Mouse (Mus musculus): ENCODE measurements around the gene Traf5. TPM values are rescaled to one million over a fixed set of nuclear protein-coding genes. Genes with fewer than 3 reads are reported as not detected.

The Traf5 gene
- polyA plus RNA-seq, 1 experiment from 2014 or later, result 20.7 TPM

GRCm38 (mm10) chr1:192070618-192071051 lies 21.7 kb downstream of the Traf5 start:
- peak; percentile 68 for ATAC-seq

GRCm38 (mm10) chr1:192069971-192070591 lies 22.3 kb downstream of the Traf5 start:
- Histone ChIP-seq H3K9me3 (ENCODE audit: control insufficient read depth, low read length) (no peaks in the 10 kb centered on the region; the same call in 1 of the 2 replicates), H3K27me3 (replicated peaks; ENCODE audit: control insufficient read depth, insufficient read depth, low read length) (no peaks in the 10 kb centered on the region), H3K4me3 (ENCODE audit: low read length) (no peak overlapping the region), H3K9ac (ENCODE audit: low read depth, low read length) (peak overlapping the region; percentile 36; the same call in 1 of the 2 replicates), H3K4me2 (ENCODE audit: low read depth, low read length) (peak overlapping the region; percentile 22), H3K27ac (ENCODE audit: low read length) (peak overlapping the region; percentile 60), H3K36me3 (ENCODE audit: control insufficient read depth, insufficient read depth, low read length) (peaks cover 12% of the 10 kb centered on the region), H3K4me1 (ENCODE audit: control insufficient read depth, insufficient read depth, low read length) (peaks cover 18% of the 10 kb centered on the region)
- ATAC-seq, result peak; percentile 33; the same call in 1 of the 2 replicates
- 32% methylated on average over 13 of the region's 13 CpGs for WGBS

More at GRCm38 (mm10) chr1:192070618-192071051, 21.7 kb downstream of the Traf5 start:
- Histone ChIP-seq H3K4me2 (ENCODE audit: low read depth, low read length) (peak overlapping the region; percentile 22), H3K9ac (ENCODE audit: low read depth, low read length) (peak overlapping the region; percentile 36; the same call in 1 of the 2 replicates), H3K4me1 (ENCODE audit: control insufficient read depth, insufficient read depth, low read length) (peaks cover 18% of the 10 kb centered on the region), H3K9me3 (ENCODE audit: control insufficient read depth, low read length) (no peaks in the 10 kb centered on the region; the same call in 1 of the 2 replicates), H3K27ac (ENCODE audit: low read length) (peak overlapping the region; percentile 60), H3K4me3 (ENCODE audit: low read length) (no peak overlapping the region), H3K27me3 (replicated peaks; ENCODE audit: control insufficient read depth, insufficient read depth, low read length) (no peaks in the 10 kb centered on the region), H3K36me3 (ENCODE audit: control insufficient read depth, insufficient read depth, low read length) (peaks cover 6% of the 10 kb centered on the region; the same call in 1 of the 2 replicates)
- 28% methylated on average over 3 of the region's 3 CpGs for WGBS

- Histone ChIP-seq H3K4me3 (ENCODE audit: low read length) (no peak overlapping the region), H3K36me3 (ENCODE audit: control insufficient read depth, insufficient read depth, low read length) (peaks cover 13% of the 10 kb centered on the region), H3K4me2 (ENCODE audit: low read depth, low read length) (no peak overlapping the region), H3K27ac (ENCODE audit: low read length) (no peak overlapping the region), H3K9ac (ENCODE audit: low read depth, low read length) (no peak overlapping the region), H3K27me3 (replicated peaks; ENCODE audit: control insufficient read depth, insufficient read depth, low read length) (no peaks in the 10 kb centered on the region), H3K4me1 (ENCODE audit: control insufficient read depth, insufficient read depth, low read length) (peaks cover 18% of the 10 kb centered on the region), H3K9me3 (ENCODE audit: control insufficient read depth, low read length) (no peaks in the 10 kb centered on the region; the same call in 1 of the 2 replicates)
- 57% methylated on average over 2 of the region's 2 CpGs for WGBS
- no peak for ATAC-seq
Observed at GRCm38 (mm10) chr1:192068188-192068587, 24.2 kb downstream of the Traf5 start.

GRCm38 (mm10) chr1:192066956-192067355 lies 25.4 kb downstream of the Traf5 start:
- Histone ChIP-seq H3K36me3 (ENCODE audit: control insufficient read depth, insufficient read depth, low read length) (peaks cover 13% of the 10 kb centered on the region), H3K27me3 (replicated peaks; ENCODE audit: control insufficient read depth, insufficient read depth, low read length) (no peaks in the 10 kb centered on the region), H3K9ac (ENCODE audit: low read depth, low read length) (no peak overlapping the region), H3K9me3 (ENCODE audit: control insufficient read depth, low read length) (no peaks in the 10 kb centered on the region; the same call in 1 of the 2 replicates), H3K4me2 (ENCODE audit: low read depth, low read length) (no peak overlapping the region), H3K4me1 (ENCODE audit: control insufficient read depth, insufficient read depth, low read length) (peaks cover 15% of the 10 kb centered on the region), H3K4me3 (ENCODE audit: low read length) (no peak overlapping the region), H3K27ac (ENCODE audit: low read length) (no peak overlapping the region)
- ATAC-seq, result no peak
- 90% methylated on average over 3 of the region's 3 CpGs for WGBS

- WGBS, result 92% methylated on average over 8 of the region's 8 CpGs
- no peaks in the 10 kb centered on the region; the same call in 1 of the 2 replicates for H3K9me3 ChIP-seq (ENCODE audit: control insufficient read depth, low read length)
- H3K4me2 ChIP-seq (ENCODE audit: low read depth, low read length), result no peak overlapping the region
- no peaks in the 10 kb centered on the region for H3K4me1 ChIP-seq (ENCODE audit: control insufficient read depth, insufficient read depth, low read length)
- no peak overlapping the region for H3K4me3 ChIP-seq (ENCODE audit: low read length)
- no peaks in the 10 kb centered on the region for H3K27me3 ChIP-seq (replicated peaks; ENCODE audit: control insufficient read depth, insufficient read depth, low read length)
- no peak overlapping the region for H3K9ac ChIP-seq (ENCODE audit: low read depth, low read length)
- ATAC-seq, result no peak
- no peak overlapping the region for H3K27ac ChIP-seq (ENCODE audit: low read length)
- peaks cover 13% of the 10 kb centered on the region for H3K36me3 ChIP-seq (ENCODE audit: control insufficient read depth, insufficient read depth, low read length)
Observed at GRCm38 (mm10) chr1:192063209-192063946, 29.0 kb downstream of the Traf5 start.

GRCm38 (mm10) chr1:192062682-192063081 lies 29.7 kb downstream of the Traf5 start:
- H3K9ac ChIP-seq (ENCODE audit: low read depth, low read length), result no peak overlapping the region
- H3K4me2 ChIP-seq (ENCODE audit: low read depth, low read length), result no peak overlapping the region
- peaks cover 13% of the 10 kb centered on the region for H3K36me3 ChIP-seq (ENCODE audit: control insufficient read depth, insufficient read depth, low read length)
- H3K9me3 ChIP-seq (ENCODE audit: control insufficient read depth, low read length), result no peaks in the 10 kb centered on the region; the same call in 1 of the 2 replicates
- ATAC-seq, result no peak
- H3K27ac ChIP-seq (ENCODE audit: low read length), result no peak overlapping the region
- H3K4me3 ChIP-seq (ENCODE audit: low read length), result no peak overlapping the region
- no peaks in the 10 kb centered on the region for H3K27me3 ChIP-seq (replicated peaks; ENCODE audit: control insufficient read depth, insufficient read depth, low read length)
- H3K4me1 ChIP-seq (ENCODE audit: control insufficient read depth, insufficient read depth, low read length), result no peaks in the 10 kb centered on the region
- 94% methylated on average over 14 of the region's 14 CpGs for WGBS

- Histone ChIP-seq H3K4me2 (ENCODE audit: low read depth, low read length) (no peak overlapping the region), H3K4me3 (ENCODE audit: low read length) (no peak overlapping the region), H3K9ac (ENCODE audit: low read depth, low read length) (no peak overlapping the region), H3K4me1 (ENCODE audit: control insufficient read depth, insufficient read depth, low read length) (no peaks in the 10 kb centered on the region), H3K27ac (ENCODE audit: low read length) (no peak overlapping the region; the same call in 1 of the 2 replicates), H3K27me3 (replicated peaks; ENCODE audit: control insufficient read depth, insufficient read depth, low read length) (no peaks in the 10 kb centered on the region), H3K36me3 (ENCODE audit: control insufficient read depth, insufficient read depth, low read length) (peaks cover 16% of the 10 kb centered on the region), H3K9me3 (ENCODE audit: control insufficient read depth, low read length) (no peaks in the 10 kb centered on the region; the same call in 1 of the 2 replicates)
- 44% methylated on average over 4 of the region's 4 CpGs for WGBS
- ATAC-seq, result peak; percentile 63
Observed at GRCm38 (mm10) chr1:192061666-192062306, 30.6 kb downstream of the Traf5 start.

GRCm38 (mm10) chr1:192058911-192059310 lies 33.4 kb downstream of the Traf5 start:
- H3K4me2 ChIP-seq (ENCODE audit: low read depth, low read length), result no peak overlapping the region
- no peaks in the 10 kb centered on the region for H3K27me3 ChIP-seq (replicated peaks; ENCODE audit: control insufficient read depth, insufficient read depth, low read length)
- 0 out of 2 replicates have a peak, but pooled peaks cover 5% of the 10 kb centered on the region for H3K36me3 ChIP-seq (ENCODE audit: control insufficient read depth, insufficient read depth, low read length)
- no peaks in the 10 kb centered on the region for H3K9me3 ChIP-seq (ENCODE audit: control insufficient read depth, low read length)
- H3K27ac ChIP-seq (ENCODE audit: low read length), result no peak overlapping the region
- no peak overlapping the region for H3K9ac ChIP-seq (ENCODE audit: low read depth, low read length)
- WGBS, result 88% methylated on average over 10 of the region's 10 CpGs
- no peak for ATAC-seq
- no peaks in the 10 kb centered on the region for H3K4me1 ChIP-seq (ENCODE audit: control insufficient read depth, insufficient read depth, low read length)
- no peak overlapping the region for H3K4me3 ChIP-seq (ENCODE audit: low read length)

- Histone ChIP-seq H3K9ac (ENCODE audit: low read depth, low read length) (no peak overlapping the region), H3K36me3 (ENCODE audit: control insufficient read depth, insufficient read depth, low read length) (peaks cover 10% of the 10 kb centered on the region; the same call in 1 of the 2 replicates), H3K4me3 (ENCODE audit: low read length) (no peak overlapping the region), H3K27ac (ENCODE audit: low read length) (no peak overlapping the region), H3K9me3 (ENCODE audit: control insufficient read depth, low read length) (no peaks in the 10 kb centered on the region), H3K27me3 (replicated peaks; ENCODE audit: control insufficient read depth, insufficient read depth, low read length) (no peaks in the 10 kb centered on the region), H3K4me2 (ENCODE audit: low read depth, low read length) (no peak overlapping the region), H3K4me1 (ENCODE audit: control insufficient read depth, insufficient read depth, low read length) (no peaks in the 10 kb centered on the region)
- ATAC-seq, result no peak
- WGBS, result 66% methylated on average over 3 of the region's 3 CpGs
Observed at GRCm38 (mm10) chr1:192053726-192054125, 38.6 kb downstream of the Traf5 start.
